Mouse (Mus musculus): ENCODE measurements around the gene Dcbld2. TPM values are rescaled to one million over a fixed set of nuclear protein-coding genes. Genes with fewer than 3 reads are reported as not detected.
"Not testable (repeated sequence)": the region's sequence is repeated elsewhere in the genome, so short reads cannot be mapped to it uniquely, and the experiment has no call there.

The Dcbld2 gene
- polyA plus RNA-seq, 2 experiments from 2014 or later = 0.34 to 0.42 TPM

DNA sequence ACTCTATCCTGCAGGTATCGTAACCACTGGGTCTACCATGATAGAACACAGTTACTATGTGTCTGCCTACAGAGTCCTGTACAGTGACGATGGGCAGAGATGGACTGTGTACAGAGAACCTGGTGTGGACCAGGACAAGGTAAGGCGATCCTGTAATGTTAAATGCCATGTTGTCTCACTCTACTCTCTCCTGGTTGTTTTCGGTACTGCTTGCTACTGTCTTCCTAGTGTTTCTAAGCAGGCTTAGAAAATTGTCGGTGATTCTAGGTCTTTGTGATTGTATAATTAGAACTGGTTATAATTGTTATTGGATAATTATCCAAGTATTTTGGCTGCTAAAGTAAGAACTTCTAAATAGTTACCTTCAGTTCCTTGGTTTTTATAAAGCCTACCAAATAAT lies 43.4 kb downstream of the Dcbld2 start:
- ATAC-seq = no peak

DNA sequence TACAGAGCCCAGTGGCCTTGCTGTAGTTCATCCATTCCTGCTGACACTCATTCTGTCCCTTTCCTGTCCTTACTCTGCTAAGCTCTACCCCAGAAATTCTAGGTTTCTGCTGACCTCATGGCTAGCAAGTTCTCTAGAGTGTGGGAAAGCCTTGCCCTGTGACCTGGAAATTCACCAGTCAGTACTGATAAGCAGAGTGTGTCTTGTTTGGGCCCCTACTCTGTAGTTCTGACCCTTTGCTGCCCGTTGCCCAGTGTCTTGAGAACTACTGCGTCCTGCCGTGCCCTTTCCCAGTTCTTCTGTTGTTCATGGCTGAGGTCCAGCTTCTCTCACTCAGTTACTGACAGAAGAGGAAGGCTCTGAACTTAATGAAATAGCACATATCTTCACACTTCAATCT lies 44.9 kb downstream of the Dcbld2 start:
- ATAC-seq = no peak

DNA sequence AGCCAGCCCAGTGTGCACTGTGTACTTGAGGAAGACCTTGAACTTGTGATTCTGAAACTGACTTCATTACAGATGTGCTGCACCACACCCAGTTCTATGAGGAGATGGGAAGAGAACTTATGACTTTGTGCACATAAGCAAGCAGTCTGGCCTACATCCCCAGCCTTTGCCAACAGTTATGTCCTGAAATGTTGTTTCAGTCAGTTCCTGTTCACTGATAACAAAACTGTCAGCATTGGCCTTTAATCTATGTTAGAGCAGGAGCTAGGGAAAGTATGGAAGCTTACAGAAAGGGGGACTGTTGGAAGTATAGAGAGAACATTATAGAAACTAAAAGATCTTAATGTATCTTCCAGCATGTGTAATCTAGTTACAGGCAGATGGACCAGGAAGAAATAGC lies 45.6 kb downstream of the Dcbld2 start:
- ATAC-seq = no peak

DNA sequence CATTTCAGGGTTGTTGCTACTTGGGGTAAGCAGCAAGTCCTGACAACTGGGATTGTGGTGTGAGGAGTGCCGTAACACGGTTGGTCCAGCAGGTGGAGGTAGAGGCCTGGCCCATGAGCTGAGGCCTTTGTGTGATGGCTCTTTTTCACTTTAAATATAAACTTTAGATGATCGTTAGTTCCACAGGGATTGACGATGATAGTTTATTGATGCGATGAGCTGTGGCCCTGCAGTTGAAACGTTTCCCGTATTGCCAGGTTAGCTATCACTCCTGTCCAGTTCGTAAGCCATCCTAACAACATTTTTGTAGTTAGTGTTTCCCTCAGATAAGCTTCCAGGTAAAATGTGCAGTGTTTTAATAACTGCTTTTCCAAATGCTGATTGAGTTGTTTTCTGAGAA lies 46.4 kb downstream of the Dcbld2 start:
- peak; percentile 97 for ATAC-seq

DNA sequence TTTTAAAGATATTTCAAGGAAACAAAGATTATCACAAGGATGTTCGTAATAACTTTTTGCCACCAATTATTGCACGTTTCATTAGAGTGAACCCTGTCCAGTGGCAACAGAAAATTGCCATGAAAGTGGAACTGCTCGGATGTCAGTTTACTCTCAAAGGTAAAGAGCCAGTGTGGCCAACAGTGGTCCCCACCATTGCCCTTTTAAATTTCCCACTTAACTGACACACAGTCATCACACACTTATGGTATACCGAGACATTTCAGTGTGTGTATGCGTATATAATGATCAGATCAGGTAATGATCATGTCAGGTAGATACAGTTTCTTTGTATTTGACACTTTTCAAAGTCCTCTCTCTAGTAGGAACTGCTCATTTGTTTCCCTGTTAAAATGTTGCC lies 46.9 kb downstream of the Dcbld2 start:
- ATAC-seq = no peak

DNA sequence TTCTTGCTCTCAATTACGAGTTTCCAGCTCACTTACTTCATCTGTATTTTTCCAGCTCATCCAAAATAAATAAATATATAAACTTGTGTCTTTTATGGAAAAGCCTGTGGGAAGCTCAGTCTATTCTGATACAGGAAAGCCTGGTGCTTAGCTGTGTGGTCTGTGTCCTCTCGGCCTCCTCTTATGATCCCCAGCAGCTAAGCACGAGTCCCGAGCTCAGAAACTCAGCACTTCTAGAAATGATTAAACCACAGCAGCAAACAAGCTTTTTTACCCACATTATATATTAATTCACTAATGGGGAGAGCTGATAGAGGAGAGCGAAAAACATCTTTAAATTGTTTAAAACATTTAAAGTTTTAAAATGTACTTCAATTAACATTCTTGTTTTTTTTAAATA lies 48.2 kb downstream of the Dcbld2 start:
- ATAC-seq = no peak

DNA sequence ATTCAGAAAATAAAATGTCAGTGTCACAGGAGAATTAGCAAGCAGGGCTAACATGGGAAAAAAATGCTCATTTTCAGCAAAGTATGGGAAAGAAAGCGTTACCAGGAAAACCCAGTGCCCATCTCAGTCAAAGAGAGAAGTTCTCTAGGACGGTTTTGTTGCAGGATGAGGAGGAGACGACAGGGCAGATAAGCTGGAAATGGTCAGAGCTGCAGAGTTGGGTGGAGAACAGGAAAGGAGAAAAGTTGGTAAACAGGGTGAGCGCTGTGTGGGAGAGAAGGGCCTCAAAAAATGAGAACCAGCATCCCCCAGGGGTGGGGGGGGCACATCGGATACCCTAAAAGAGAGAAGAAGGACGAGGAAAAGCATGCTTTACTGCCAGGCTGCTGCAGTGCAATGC lies 48.7 kb downstream of the Dcbld2 start:
- no peak for ATAC-seq

DNA sequence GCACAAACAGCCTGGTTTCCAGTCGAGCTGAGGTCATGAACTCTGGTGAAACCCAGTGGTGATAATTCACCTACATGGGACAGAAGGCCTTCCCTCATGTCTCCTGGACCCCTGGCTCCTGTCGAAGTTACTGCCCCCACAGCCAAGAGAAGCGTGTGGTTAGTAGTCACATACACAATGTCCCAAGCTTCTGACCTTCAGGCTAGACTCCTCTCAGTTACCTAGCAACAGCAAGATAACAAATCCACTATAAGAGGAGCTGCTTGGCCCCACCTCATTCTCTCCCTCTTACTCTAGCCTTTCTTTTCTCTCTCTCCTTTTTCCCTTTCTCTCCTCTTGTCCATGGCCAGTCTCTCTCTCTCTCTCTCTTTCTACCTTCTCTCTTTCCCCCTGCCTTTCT lies 51.7 kb downstream of the Dcbld2 start:
- not testable (repeated sequence) for ATAC-seq

DNA sequence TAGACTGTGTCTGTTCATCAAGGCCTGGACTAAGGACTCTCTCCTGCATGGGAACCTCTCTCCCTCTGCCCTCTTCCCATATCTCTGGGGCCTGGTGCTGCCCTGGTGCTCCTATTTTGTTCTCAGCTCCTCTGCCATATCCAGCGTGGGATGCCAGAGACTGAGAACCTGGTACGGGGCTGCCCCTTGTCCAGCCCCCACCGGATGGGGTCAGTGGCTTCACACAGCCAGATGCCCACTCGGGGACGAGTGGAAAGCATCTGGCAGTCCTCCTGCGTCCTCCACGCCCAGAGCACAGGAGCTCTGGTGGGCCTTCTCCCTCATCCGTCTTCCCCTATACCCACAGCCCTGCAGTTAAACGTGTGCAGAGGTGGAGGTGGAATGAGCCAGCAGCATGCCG lies 52.1 kb downstream of the Dcbld2 start:
- ATAC-seq = no peak

DNA sequence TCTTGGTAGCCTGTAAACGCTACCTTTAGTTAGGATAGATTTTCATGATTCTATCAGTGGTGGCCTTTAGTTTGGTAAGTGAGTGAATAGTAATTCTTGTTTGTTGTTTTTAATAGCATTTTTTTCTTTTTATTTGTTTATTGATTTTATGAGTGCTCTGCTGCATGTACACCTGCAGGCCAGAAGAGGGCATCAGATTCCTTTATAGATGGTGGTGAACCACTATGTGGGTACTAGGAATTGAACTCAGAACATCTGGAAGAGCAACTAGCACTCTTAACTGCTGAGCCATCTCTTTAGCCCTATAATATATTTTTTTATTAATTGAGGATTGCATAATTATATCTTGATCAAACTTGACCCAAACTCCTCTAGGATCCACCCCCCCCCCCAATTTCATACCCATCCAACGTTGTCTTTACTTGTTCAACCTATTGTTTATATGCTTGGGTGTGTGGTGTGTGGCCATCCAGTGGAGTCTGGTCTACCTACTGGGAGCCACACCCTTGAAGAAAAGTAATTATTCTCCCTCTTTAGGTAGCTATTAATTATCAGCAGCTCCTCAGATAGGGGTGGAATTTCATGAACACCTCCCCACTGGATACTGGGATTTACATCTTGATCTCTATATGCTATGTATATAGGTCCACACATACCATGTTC lies 53.7 kb downstream of the Dcbld2 start:
- peak; percentile 80 for ATAC-seq

DNA sequence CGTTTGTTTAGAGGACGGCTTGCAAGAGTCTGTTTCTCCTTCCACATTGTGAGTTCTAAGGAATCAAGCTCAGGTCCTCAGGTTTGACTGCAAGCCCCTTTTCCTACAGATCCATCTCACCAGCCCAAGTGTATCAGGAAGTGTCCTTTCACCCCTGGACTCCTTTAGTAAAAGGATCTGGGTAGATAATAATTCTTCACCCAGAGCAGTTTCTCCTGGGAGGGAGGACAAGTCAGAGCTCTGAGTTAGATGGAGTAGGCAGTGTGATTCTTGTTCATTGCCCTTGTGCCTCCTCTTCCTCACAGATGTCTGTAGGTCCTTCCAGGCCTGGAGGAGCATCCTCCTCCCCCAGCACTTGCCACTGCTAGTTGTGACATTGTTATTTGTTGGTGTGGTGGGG lies 54.3 kb downstream of the Dcbld2 start:
- no peak for ATAC-seq

DNA sequence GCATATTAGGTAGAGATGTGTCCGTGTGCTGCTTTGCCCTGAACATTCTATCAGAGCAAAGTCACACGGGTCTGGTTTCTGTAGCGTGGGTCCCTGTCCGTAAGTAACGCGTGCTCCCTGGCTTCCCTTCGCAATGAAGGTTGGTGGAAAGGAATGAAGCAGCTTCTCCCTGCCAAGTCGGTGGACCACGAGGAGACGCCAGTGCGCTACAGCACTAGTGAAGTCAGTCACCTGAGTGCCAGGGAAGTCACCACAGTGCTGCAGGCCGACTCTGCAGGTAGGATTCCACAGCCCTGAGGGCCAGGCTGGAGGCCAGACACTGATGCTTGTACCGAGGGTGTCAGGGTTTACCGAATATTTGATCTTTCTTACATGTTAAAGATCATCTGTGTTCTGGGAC lies 55.8 kb downstream of the Dcbld2 start:
- ATAC-seq = no peak

DNA sequence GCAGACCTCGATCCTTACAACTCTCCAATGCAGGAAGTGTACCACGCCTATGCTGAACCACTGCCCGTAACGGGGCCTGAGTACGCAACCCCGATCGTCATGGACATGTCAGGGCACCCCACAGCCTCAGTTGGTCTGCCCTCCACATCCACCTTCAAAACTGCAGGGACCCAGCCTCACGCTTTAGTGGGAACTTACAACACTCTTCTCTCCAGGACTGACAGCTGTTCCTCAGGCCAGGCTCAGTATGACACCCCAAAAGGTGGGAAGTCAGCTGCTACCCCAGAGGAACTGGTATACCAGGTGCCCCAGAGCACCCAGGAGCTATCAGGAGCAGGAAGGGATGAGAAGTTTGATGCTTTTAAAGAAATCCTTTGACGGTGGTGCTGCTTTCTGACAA lies 57.2 kb downstream of the Dcbld2 start:
- ATAC-seq = no peak

DNA sequence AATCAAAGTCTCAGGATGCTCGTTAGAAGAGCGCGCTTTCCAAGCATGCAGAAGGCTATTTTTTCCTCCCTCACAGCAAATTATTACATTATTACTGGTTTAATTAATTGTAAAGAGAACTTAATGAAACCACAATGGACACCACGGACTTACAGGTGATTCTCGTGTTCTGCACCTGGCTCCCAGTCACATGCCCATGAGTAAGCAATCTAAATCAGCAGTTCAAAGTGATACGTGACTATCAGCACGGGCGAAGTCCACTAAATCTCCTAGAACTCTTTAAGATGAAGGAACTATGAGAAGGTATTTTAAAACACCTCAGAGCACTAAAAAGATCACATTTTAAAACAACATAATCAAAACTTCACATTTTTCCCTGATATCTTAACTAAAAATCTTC lies 61.8 kb downstream of the Dcbld2 start:
- ATAC-seq = no peak

DNA sequence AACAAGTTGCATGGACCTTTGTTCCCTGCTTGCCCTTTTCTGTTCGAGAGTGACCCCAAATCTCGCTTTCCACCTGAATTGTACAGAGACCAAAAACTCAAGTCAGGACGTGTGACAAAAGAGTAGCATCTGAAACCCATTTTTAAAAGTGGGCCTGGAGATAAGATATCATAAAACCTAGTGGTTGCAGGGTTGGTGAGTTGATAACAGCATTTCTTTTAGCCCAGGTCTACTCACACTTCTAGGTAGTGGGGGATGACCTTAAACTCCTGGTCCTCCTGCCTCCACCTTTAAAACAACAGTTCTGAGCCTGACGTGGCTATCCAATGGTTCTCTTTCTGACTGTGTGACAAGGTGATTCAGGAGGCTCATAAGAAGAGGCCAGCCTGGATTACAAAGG lies 62.6 kb downstream of the Dcbld2 start:
- no peak for ATAC-seq

DNA sequence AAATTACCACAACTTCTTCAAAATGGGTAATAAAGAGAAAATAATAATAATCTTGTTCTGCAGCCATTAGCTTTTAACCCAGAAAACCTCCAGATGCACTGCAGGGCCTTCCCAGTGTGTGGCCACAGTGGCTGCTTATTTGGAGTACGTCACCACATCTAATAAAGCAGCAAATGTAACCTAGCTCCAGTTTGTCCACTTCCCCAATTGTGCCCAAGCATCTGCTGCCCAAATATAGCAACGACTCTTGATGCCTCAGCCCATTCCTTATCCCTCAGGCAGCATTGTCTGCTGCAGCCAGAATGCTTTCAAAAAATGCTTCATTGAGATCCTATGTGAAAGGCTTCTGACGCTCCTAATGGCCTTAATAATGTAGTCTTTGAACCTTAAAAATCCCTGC lies 66.6 kb downstream of the Dcbld2 start:
- ATAC-seq = no peak

DNA sequence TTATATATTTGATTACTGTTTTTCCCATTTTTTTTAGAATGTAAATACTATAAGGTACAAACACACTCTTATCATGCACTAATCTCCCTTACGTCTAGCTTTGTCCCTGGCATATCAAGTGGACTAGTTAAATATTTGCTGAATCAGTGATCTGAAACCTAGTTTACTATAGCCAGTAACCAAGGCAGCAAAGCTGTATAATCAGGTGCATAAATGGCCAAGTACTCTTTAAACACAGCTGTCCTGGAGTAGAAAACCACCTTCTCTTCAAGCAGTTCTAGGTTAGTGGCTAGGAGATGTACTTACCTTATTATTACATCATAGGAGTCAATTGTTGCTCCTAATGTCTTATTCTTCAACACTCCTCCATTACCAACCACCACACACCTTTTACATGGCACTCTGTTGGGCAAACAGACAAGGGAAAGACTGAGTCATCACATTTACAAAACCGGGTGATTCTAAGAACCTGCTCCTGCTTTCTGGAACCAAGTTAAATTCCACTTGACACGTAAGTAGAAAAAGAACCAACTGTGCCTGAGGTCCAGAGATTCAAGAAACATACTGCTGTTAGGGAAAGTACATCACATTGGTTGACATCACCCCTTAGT lies 67.4 kb downstream of the Dcbld2 start:
- no peak for ATAC-seq

DNA sequence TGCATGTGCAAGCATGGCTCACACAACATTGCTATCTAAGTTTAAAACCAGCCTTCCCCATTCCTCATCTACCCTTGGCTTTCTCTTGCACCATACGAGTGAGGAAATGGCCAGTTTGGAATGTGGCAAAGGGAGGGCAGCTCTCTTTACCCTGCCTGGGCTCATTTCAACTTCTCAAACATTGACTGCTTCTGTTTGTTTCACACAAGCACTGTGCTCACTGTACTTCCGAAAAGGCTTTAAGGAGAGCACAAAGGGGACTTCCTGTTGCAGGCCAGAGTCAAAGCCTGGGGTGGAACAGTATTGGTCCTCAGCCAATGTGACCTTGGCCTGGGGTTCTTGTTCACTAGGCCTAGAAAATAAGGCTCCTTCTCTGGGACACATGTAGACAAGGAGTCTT lies 68.1 kb downstream of the Dcbld2 start:
- ATAC-seq = no peak

DNA sequence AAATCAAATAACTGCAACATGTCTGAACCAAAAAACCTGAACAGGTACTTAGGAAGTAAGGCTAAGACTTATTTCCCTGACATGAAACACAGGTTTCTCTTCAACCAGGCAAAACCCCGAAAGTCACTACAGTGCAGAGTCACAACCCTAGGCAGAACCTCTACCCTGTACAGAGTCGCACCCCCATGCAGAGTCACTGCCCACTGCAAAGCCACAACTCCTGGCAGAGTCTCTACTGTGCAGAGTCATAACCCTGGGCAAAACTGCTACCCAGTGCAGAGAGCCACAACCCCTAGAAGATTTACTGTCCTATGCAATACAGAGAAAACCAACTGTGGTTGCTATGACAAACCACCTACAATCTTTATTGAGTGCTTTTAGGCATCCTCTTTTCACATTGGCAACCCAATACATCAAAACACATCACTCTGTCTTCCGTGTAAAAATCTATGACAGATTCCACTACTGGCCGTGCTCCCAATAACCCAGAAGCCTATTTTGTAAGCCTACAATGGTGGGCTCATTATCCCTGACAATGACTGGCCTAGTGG lies 71.7 kb downstream of the Dcbld2 start:
- ATAC-seq = no peak

DNA sequence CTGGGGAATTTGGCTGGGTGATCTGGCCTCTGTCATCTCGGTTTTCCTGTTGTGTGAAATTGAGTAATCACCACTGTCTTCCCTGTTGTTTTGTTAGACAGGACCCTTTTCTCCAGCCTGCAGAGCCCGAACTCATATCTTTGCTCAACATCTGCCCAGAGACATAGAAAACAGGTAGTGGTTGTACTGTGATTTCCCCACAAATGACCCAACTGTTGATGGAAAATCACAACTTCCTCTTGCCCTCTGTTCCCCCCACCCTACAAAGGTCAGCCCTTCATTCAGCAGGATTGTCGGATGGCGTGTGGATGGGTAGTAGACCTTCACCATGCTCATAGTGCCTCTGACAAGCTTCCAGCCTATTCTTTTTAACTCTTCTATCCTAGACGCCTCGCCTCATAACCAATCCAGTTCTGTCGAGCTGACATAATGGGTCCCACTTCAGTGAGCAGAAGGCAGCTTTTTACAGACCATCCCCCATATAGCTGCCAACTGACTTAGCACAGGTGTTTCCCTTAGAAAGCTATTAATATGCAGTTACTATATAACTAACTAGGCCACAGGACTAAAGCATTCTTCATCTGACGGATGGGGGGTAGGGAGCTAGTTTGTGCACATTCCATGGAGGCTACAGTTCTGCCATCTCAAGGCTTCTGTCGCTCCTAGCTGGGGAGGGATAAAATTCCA lies 73.1 kb downstream of the Dcbld2 start:
- no peak for ATAC-seq

DNA sequence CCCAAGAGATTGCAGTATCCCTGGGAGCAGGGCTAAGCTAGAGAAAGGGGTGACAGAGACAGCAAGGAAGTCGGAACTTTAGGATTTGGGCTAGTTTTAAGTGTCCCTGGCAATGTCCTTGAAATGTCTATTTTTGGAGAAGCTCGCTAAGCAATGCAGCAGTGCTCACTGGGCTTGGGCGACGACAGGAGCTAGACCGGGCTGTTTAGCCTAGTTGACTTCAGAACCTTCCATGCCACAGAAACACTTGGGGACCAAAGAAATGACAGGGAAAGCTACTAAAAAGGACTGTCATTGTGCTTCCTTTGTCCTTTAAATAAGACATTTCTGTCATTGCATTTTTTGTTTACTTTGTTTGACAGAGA lies 73.6 kb downstream of the Dcbld2 start:
- ATAC-seq = no peak

DNA sequence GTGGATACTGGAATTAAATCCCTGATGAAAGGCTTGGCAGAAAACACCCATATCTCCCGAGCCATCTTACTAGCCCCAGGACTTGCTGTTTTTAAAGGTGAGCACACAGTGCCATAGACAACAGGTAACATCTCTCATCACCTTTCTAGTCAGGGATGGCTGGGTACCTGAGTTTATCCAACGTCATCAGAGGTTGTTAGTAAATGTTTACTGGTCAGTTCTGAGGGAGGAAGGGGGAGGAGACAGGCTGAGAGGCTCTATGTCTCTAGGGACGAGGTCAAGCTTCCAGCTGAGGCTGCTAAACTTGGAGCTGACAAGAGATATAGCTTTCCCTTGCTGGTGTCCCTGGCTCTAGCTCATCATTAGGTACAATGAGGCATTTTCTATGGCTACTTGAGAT lies 74.1 kb downstream of the Dcbld2 start:
- ATAC-seq = no peak

DNA sequence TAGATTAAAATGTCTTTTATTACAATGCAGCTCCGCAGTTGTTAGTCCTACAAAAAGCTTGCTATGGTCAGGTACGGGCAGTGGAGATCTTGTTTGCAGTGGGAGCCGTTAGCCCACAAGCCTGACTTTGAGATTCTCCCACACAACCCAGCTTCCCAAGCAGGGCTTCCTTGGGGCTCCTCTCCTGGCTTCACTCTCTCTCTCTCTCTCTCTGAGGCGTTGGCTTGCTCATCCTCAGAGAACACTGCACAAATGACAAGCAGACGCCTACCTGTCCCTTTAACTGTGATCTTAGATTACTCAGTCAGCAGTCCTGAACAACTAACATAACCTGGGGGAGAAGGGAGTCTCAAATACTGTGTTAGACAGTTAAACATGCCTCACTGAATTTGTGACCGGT lies 79.6 kb downstream of the Dcbld2 start:
- ATAC-seq = no peak

DNA sequence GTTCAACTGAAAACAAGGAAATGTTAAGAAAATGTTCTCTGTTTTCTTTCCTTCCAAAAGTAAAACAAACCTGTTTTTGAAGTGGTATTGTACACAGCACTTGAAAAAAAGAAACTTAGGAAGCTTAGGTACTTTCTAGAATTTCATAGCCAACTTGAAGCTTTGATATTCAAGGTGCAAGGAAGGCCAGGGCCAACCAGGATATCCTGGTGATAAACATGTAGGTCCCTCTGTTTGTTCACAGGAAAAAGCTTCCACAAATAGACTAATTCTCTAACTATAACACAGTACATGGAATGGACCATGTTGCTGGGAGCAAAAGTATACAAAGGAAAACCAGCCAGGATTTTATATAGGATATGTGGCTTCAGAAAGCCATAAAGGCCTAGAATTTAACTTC lies 88.5 kb downstream of the Dcbld2 start:
- no peak for ATAC-seq
